Mouse (Mus musculus) MEL (cell line): Measurements from ENCODE around the gene Tmem196. TPM values are rescaled to one million over a fixed set of nuclear protein-coding genes. Genes with fewer than 3 reads are reported as not detected.

ENCODE experiments used
- DNase-seq: peaks from one replicate; pipeline ENCODE4 v3.0.0; 2011; ENCODE audit warnings: low read depth, low spot score
- H3K27ac ChIP-seq: 2 replicates; pipeline ENCODE4 v1.5.1; 2012; ENCODE audit warnings: low read depth, mild to moderate bottlenecking, control low read depth, low read length, moderate library complexity; ENCODE audit not compliant: control insufficient read depth
- H3K27me3 ChIP-seq, 2 experiments: fragments of 150-350 bp in 1 of 2; sonication (generic) in 1 of 2; 2 replicates each; pipeline ENCODE4 v1.6.1; 2012; ENCODE audit warnings: low read length in 2 of 2, mild to moderate bottlenecking in 2 of 2, improper control_type of control experiment in 1 of 2, moderate library complexity in 1 of 2; ENCODE audit not compliant: insufficient read depth in 2 of 2, control insufficient read depth in 1 of 2
- H3K36me3 ChIP-seq, 2 experiments: 2 replicates each; pipeline ENCODE4 v1.6.1; 2012 to 2014; ENCODE audit warnings: low read length in 2 of 2, improper control_type of control experiment in 1 of 2, inconsistent platforms in 1 of 2, mild to moderate bottlenecking in 1 of 2; ENCODE audit not compliant: insufficient read depth in 2 of 2, control insufficient read depth in 1 of 2
- H3K4me1 ChIP-seq, 2 experiments: fragments of 150-350 bp in 1 of 2; sonication (generic) in 1 of 2; 2 replicates each; pipeline ENCODE4 v1.6.1; 2012; ENCODE audit warnings: low read length in 2 of 2, improper control_type of control experiment in 1 of 2, mild to moderate bottlenecking in 1 of 2; ENCODE audit not compliant: insufficient read depth in 2 of 2, control insufficient read depth in 1 of 2
- H3K4me3 ChIP-seq, 2 experiments: fragments of 150-350 bp in 1 of 2; sonication (generic) in 1 of 2; 2 replicates each; pipeline ENCODE4 v1.5.1; 2012; ENCODE audit warnings: low read depth in 2 of 2, low read length in 2 of 2, mild to moderate bottlenecking in 2 of 2, moderate library complexity in 2 of 2, control low read depth in 1 of 2, improper control_type of control experiment in 1 of 2; ENCODE audit not compliant: control insufficient read depth in 1 of 2, insufficient read depth in 1 of 2
- H3K79me2 ChIP-seq: 2 replicates; pipeline ENCODE4 v1.6.1; 2012; ENCODE audit warnings: mild to moderate bottlenecking, low read length, moderate library complexity; ENCODE audit not compliant: control insufficient read depth, poor library complexity, insufficient read depth
- H3K9ac ChIP-seq: 2 replicates; pipeline ENCODE4 v1.6.1; 2012; ENCODE audit warnings: low read depth, mild to moderate bottlenecking, control low read depth, low read length, moderate library complexity; ENCODE audit not compliant: control insufficient read depth, poor library complexity, severe bottlenecking
- H3K9me3 ChIP-seq: fragments of 150-350 bp; sonication (generic); replicated peaks from 2 replicates; pipeline ENCODE4 v1.6.1; 2012; ENCODE audit warnings: mild to moderate bottlenecking, low read length, improper control_type of control experiment, moderate library complexity; ENCODE audit not compliant: insufficient read depth
- CHD1 ChIP-seq: IDR thresholded peaks from 2 replicates; pipeline ENCODE4 v1.6.1; 2012; ENCODE audit warnings: low read depth, mild to moderate bottlenecking, inconsistent platforms, low read length, improper control_type of control experiment
- CTCF ChIP-seq, 3 experiments: IDR thresholded peaks in 2 of 3; conservative IDR thresholded peaks in 1 of 3; 2 replicates each; pipeline ENCODE4 v1.5.1; 2011 to 2012; ENCODE audit warnings: low read length in 3 of 3, low read depth in 2 of 3, mild to moderate bottlenecking in 2 of 3, improper control_type of control experiment in 1 of 3, inconsistent platforms in 1 of 3, mixed read lengths in 1 of 3, moderate library complexity in 1 of 3; ENCODE audit not compliant: control insufficient read depth in 1 of 3, insufficient read depth in 1 of 3, poor library complexity in 1 of 3, severe bottlenecking in 1 of 3
- ELF1 ChIP-seq: IDR thresholded peaks from 2 replicates; pipeline ENCODE4 v1.6.1; 2014; ENCODE audit warnings: low read depth, mild to moderate bottlenecking, inconsistent platforms, low read length, improper control_type of control experiment, moderate library complexity
- ETS1 ChIP-seq: IDR thresholded peaks from 2 replicates; pipeline ENCODE4 v1.6.1; 2012; ENCODE audit warnings: low read depth, mild to moderate bottlenecking, inconsistent platforms, low read length, improper control_type of control experiment, moderate library complexity
- GABPA ChIP-seq: IDR thresholded peaks from 2 replicates; pipeline ENCODE4 v1.6.1; 2012; ENCODE audit warnings: low read depth, mild to moderate bottlenecking, inconsistent platforms, low read length, improper control_type of control experiment, moderate library complexity
- JUND ChIP-seq: IDR thresholded peaks from 2 replicates; pipeline ENCODE4 v1.6.1; 2011; ENCODE audit warnings: low read depth, mild to moderate bottlenecking, improper control_type of control experiment, low read length
- MYB ChIP-seq: IDR thresholded peaks from 2 replicates; pipeline ENCODE4 v1.6.1; 2011; ENCODE audit warnings: mild to moderate bottlenecking, low read depth, low read length, improper control_type of control experiment
- NRF1 ChIP-seq: IDR thresholded peaks from 2 replicates; pipeline ENCODE4 v1.6.1; 2014; ENCODE audit warnings: low read depth, mild to moderate bottlenecking, inconsistent platforms, low read length, improper control_type of control experiment, moderate library complexity; ENCODE audit not compliant: poor library complexity, insufficient read depth, severe bottlenecking
- POLR2A ChIP-seq, 2 experiments: IDR thresholded peaks; 2 replicates each; pipeline ENCODE4 v1.6.1; 2011 to 2012; ENCODE audit warnings: low read length in 2 of 2, mild to moderate bottlenecking in 2 of 2, control low read depth in 1 of 2, improper control_type of control experiment in 1 of 2, low read depth in 1 of 2, moderate library complexity in 1 of 2; ENCODE audit not compliant: control insufficient read depth in 1 of 2, insufficient read depth in 1 of 2, poor library complexity in 1 of 2
- RCOR1 ChIP-seq: IDR thresholded peaks from 2 replicates; pipeline ENCODE4 v1.6.1; 2012; ENCODE audit warnings: low read depth, mild to moderate bottlenecking, inconsistent platforms, low read length, improper control_type of control experiment
- SMC3 ChIP-seq: IDR thresholded peaks from 2 replicates; pipeline ENCODE4 v1.6.1; 2011; ENCODE audit warnings: low read depth, low read length, improper control_type of control experiment
- TAL1 ChIP-seq: IDR thresholded peaks from 2 replicates; pipeline ENCODE4 v1.6.1; 2012; ENCODE audit warnings: mild to moderate bottlenecking, inconsistent platforms, low read length, moderate library complexity, mixed read lengths
- UBTF ChIP-seq: IDR thresholded peaks from 2 replicates; pipeline ENCODE4 v1.6.1; 2012; ENCODE audit warnings: low read depth, mild to moderate bottlenecking, inconsistent platforms, low read length, improper control_type of control experiment, moderate library complexity, borderline replicate concordance; ENCODE audit not compliant: insufficient read depth
- USF2 ChIP-seq, 2 experiments: IDR thresholded peaks; 2 replicates each; pipeline ENCODE4 v1.6.1; 2011 to 2012; ENCODE audit warnings: improper control_type of control experiment in 2 of 2, low read length in 2 of 2, borderline replicate concordance in 1 of 2, inconsistent platforms in 1 of 2, low read depth in 1 of 2, mild to moderate bottlenecking in 1 of 2; ENCODE audit not compliant: insufficient read depth in 1 of 2
- ZKSCAN1 ChIP-seq: IDR thresholded peaks from 2 replicates; pipeline ENCODE4 v1.6.1; 2012; ENCODE audit warnings: low read depth, mild to moderate bottlenecking, inconsistent platforms, low read length, improper control_type of control experiment, moderate library complexity
- ZMIZ1 ChIP-seq: IDR thresholded peaks from 2 replicates; pipeline ENCODE4 v1.6.1; 2012; ENCODE audit warnings: low read depth, mild to moderate bottlenecking, inconsistent platforms, low read length, improper control_type of control experiment, moderate library complexity
- ZNF384 ChIP-seq: IDR thresholded peaks from 2 replicates; pipeline ENCODE4 v1.6.1; 2012; ENCODE audit warnings: low read depth, mild to moderate bottlenecking, inconsistent platforms, low read length, improper control_type of control experiment
- polyA plus RNA-seq, 2 experiments: library from polyadenylated mRNA; stranded (reverse) in 1 of 2; unstranded in 1 of 2; fragments of >175 nt in 1 of 2; fragments of >200 nt in 1 of 2; gene quantifications; 2 replicates each; pipeline versions ENCODE4 v1.2.1 to v1.2.4; 2012; ENCODE audit warnings: low replicate concordance in 2 of 2, low read depth in 1 of 2; ENCODE audit not compliant: insufficient read length in 2 of 2, insufficient read depth in 1 of 2, missing spikeins in 1 of 2
- total RNA-seq: library from RNA; depleted of rRNA; stranded (reverse); fragments of 300-350 nt; gene quantifications from 2 replicates; pipeline ENCODE4 v1.2.3, GENCODE M21; 2012

Tmem196 gene
- total and polyA plus RNA-seq, 3 experiments, result not detected

GRCm38 (mm10) chr12:119965373-119965772 lies 19.8 kb downstream of the Tmem196 start:
- H3K4me1 ChIP-seq, result no peaks in the 10 kb centered on the region
- TF ChIP-seq ZMIZ1 (no peak), RCOR1 (no peak), TAL1 (no peak), NRF1 (no peak), CHD1 (no peak), USF2 (IDR thresholded peaks at IDR 0.05; ENCODE audit: borderline replicate concordance in 1 of 2, insufficient read depth in 1 of 2, low read depth in 1 of 2, low read length in 2 of 2) (no peak)
- no peaks in the 10 kb centered on the region for H3K36me3 ChIP-seq
- DNase-seq, result no peak
- no peaks in the 10 kb centered on the region for H3K9me3 ChIP-seq
- no peaks in the 10 kb centered on the region for H3K79me2 ChIP-seq
- H3K9ac ChIP-seq, result no peak overlapping the region
- no peak overlapping the region for H3K27ac ChIP-seq
- H3K4me3 ChIP-seq, result no peak overlapping the region
- no peaks in the 10 kb centered on the region for H3K27me3 ChIP-seq

- DNase-seq, result no peak
- H3K4me3 ChIP-seq, result no peak overlapping the region
- no peak overlapping the region for H3K27ac ChIP-seq
- H3K9ac ChIP-seq, result no peak overlapping the region
- TF ChIP-seq ZNF384 (no peak), ETS1 (no peak), JUND (no peak), CTCF (IDR thresholded peaks at IDR 0.05 in 2 of 3, conservative IDR thresholded peaks at IDR 0.05 in 1 of 3; ENCODE audit: control insufficient read depth in 1 of 3, insufficient read depth in 1 of 3, low read depth in 2 of 3, low read length in 3 of 3, poor library complexity in 1 of 3, severe bottlenecking in 1 of 3) (no peak), ZMIZ1 (no peak), MYB (no peak), ZKSCAN1 (no peak), POLR2A (IDR thresholded peaks at IDR 0.05; ENCODE audit: control insufficient read depth in 1 of 2, insufficient read depth in 1 of 2, low read depth in 1 of 2, low read length in 2 of 2, poor library complexity in 1 of 2) (no peak), UBTF (no peak), GABPA (no peak), ELF1 (no peak), SMC3 (no peak)
- H3K9me3 ChIP-seq, result no peaks in the 10 kb centered on the region
- no peaks in the 10 kb centered on the region for H3K79me2 ChIP-seq
- no peaks in the 10 kb centered on the region for H3K27me3 ChIP-seq
- H3K4me1 ChIP-seq, result no peaks in the 10 kb centered on the region
- no peaks in the 10 kb centered on the region for H3K36me3 ChIP-seq
Observed at GRCm38 (mm10) chr12:119970068-119970467, 24.4 kb downstream of the Tmem196 start.
